Mouse (Mus musculus) heart, adult 9 months (tissue): ENCODE data around the gene Obp2a.
"Not testable (repeated sequence)": the region's sequence is repeated elsewhere in the genome, so short reads cannot be mapped to it uniquely, and the experiment has no call there.

Experiments used
- DNase-seq, 2 experiments: peaks; one replicate each; pipeline ENCODE4 v3.0.0; 2022; ENCODE audit warnings: low spot score in 2 of 2

The Obp2a gene

GRCm38 (mm10) chr2:25709791-25710190 lies 9.9 kb downstream of the Obp2a start:
- DNase-seq, result not testable (repeated sequence)

GRCm38 (mm10) chr2:25711641-25712040 lies 11.8 kb downstream of the Obp2a start:
- DNase-seq, result not testable (repeated sequence)

- DNase-seq, result no peak
Observed at GRCm38 (mm10) chr2:25717222-25717621, 17.4 kb downstream of the Obp2a start.

GRCm38 (mm10) chr2:25733199-25733930 lies 33.5 kb downstream of the Obp2a start:
- no peak for DNase-seq

GRCm38 (mm10) chr2:25736709-25737108 lies 36.9 kb downstream of the Obp2a start, which contains the start of gene Obp2b:
Gene Obp2b (plus strand): TSS chr2:25737009.
- DNase-seq, result not testable (repeated sequence)

- no peak for DNase-seq
Observed at GRCm38 (mm10) chr2:25741671-25742070, 41.8 kb downstream of the Obp2a start.
